Mouse (Mus musculus) urinary bladder, postnatal 4 days (tissue): Measurements from ENCODE around the gene Ccn2.

ENCODE experiments used
- DNase-seq, 2 experiments: peaks; one replicate each; pipeline ENCODE4 v3.0.0; 2021 to 2022; ENCODE audit warnings: low spot score in 2 of 2

The Ccn2 gene

GRCm38 (mm10) chr10:24595250-24596002, at the start of gene Ccn2:
Gene Ccn2, plus strand, starts transcription at chr10:24595442.
- DNase-seq, result peak; percentile 85

- DNase-seq, result no peak
These were observed 42.4 kb upstream of the Ccn2 start for GRCm38 (mm10) chr10:24552870-24553269.

- no peak for DNase-seq
These were observed 41.2 kb upstream of the Ccn2 start for GRCm38 (mm10) chr10:24554091-24554490.

- DNase-seq, result no peak
These were observed 36.9 kb upstream of the Ccn2 start for GRCm38 (mm10) chr10:24558366-24558765.

- DNase-seq, result no peak
These were observed 25.4 kb upstream of the Ccn2 start for GRCm38 (mm10) chr10:24569691-24570420.

GRCm38 (mm10) chr10:24572044-24572960, 22.9 kb upstream of the Ccn2 start:
- DNase-seq, result no peak

GRCm38 (mm10) chr10:24573484-24573883, 21.8 kb upstream of the Ccn2 start:
- no peak for DNase-seq

GRCm38 (mm10) chr10:24581076-24581475, 14.2 kb upstream of the Ccn2 start:
- DNase-seq, result no peak

GRCm38 (mm10) chr10:24588824-24589223, 6.4 kb upstream of the Ccn2 start:
- DNase-seq, result no peak

- DNase-seq, result no peak
These were observed 6.0 kb upstream of the Ccn2 start for GRCm38 (mm10) chr10:24589238-24589637.

- no peak for DNase-seq
These were observed 4.7 kb upstream of the Ccn2 start for GRCm38 (mm10) chr10:24590546-24590945.

- DNase-seq, result peak; percentile 64 to 81
These were observed 4.1 kb upstream of the Ccn2 start for GRCm38 (mm10) chr10:24591136-24591535.

GRCm38 (mm10) chr10:24591741-24592140, 3.5 kb upstream of the Ccn2 start:
- no peak for DNase-seq

- DNase-seq, result no peak
These were observed 2.9 kb upstream of the Ccn2 start for GRCm38 (mm10) chr10:24592318-24592717.

- no peak for DNase-seq
These were observed 2.3 kb upstream of the Ccn2 start for GRCm38 (mm10) chr10:24592969-24593368.

- no peak for DNase-seq
These were observed 1.7 kb upstream of the Ccn2 start for GRCm38 (mm10) chr10:24593556-24593955.

GRCm38 (mm10) chr10:24596003-24596868, 994 bp downstream of the Ccn2 start:
- peak in 1 of 2 experiments; percentile 42 for DNase-seq

GRCm38 (mm10) chr10:24596869-24597339, 1.7 kb downstream of the Ccn2 start:
- no peak for DNase-seq

- DNase-seq, result no peak
These were observed 2.5 kb downstream of the Ccn2 start for GRCm38 (mm10) chr10:24597789-24598188.

- no peak for DNase-seq
These were observed 3.5 kb downstream of the Ccn2 start for GRCm38 (mm10) chr10:24598693-24599092.

- DNase-seq, result no peak
These were observed 4.6 kb downstream of the Ccn2 start for GRCm38 (mm10) chr10:24599802-24600201.
